In the genomic region with DNA sequence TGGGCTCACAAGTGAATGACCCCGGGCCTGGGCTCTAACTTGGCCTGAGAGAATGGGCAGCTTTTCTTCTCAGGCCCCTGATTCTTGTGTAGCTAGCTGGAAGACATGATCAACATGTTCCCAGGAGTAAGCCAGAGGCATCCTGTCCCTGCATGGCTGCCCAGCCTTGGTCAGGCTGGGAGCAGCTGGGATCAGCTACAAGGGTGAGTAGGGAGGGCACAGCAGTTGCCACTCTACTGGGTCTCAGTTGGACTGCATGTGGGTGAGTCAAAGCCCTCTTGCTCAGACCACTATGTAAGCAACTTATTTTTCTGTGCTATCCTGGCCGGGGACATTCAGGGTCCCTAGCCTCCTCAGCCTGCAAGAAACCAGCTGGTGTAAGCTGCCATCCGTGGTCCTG, we compare ENCODE assay signal across 17 mouse cellular contexts.
DNase-seq lines count a peak whose midpoint lies in the region; ATAC-seq and TF ChIP-seq lines count a peak whose summit lies in the region.
"Had no signal": no experiment of that assay in that cellular context is flagged by ENCODE, and none has a peak within 500 bp of the region (broad histone marks: within the 10 kb centered on the region; RNA-seq: fewer than 3 reads in every experiment).

No protein-coding gene starts in this region.

- no peak overlapping the region for H3K4me2 ChIP-seq in forebrain, embryonic 16.5 days (ENCODE audit: low read length)
- no peak overlapping the region for H3K4me2 ChIP-seq in kidney, embryonic 16.5 days (replicated peaks; ENCODE audit: low read depth, low read length)
- no peak overlapping the region for H3K4me2 ChIP-seq in limb, embryonic 14.5 days (replicated peaks; ENCODE audit: low read depth, low read length, severe bottlenecking)
- H3K4me2 ChIP-seq: forebrain, embryonic 12.5 days; lung, embryonic 14.5 days had no signal

- peaks cover 19% of the 10 kb centered on the region for H3K4me1 ChIP-seq in forebrain, embryonic 10.5 days
- H3K4me1 ChIP-seq in forebrain, embryonic 16.5 days (replicated peaks; ENCODE audit: control insufficient read depth, insufficient read depth, low read length) = no peaks in the 10 kb centered on the region
- H3K4me1 ChIP-seq in kidney, embryonic 16.5 days (ENCODE audit: insufficient read depth, low read length) = peaks cover 34% of the 10 kb centered on the region
- no peaks in the 10 kb centered on the region for H3K4me1 ChIP-seq in cortical plate, adult 2 months (ENCODE audit: control insufficient read depth, insufficient read depth, low read length)
- H3K4me1 ChIP-seq in limb, embryonic 14.5 days (ENCODE audit: control insufficient read depth, insufficient read depth, low read length) = peaks cover 24% of the 10 kb centered on the region

- H3K27ac ChIP-seq in forebrain, embryonic 10.5 days = peak overlapping the region; percentile 62; the same call in 1 of the 2 replicates
- no peak overlapping the region for H3K27ac ChIP-seq in forebrain, embryonic 16.5 days (ENCODE audit: low read length)
- peak overlapping the region; percentile 25 for H3K27ac ChIP-seq in kidney, embryonic 16.5 days (ENCODE audit: low read length)
- H3K27ac ChIP-seq in cortical plate, adult 2 months (ENCODE audit: insufficient read depth, low read length) = 0 out of 2 replicates have a peak overlapping the region, but pooled peaks have one; percentile 9
- H3K27ac ChIP-seq in limb, embryonic 14.5 days (replicated peaks; ENCODE audit: low read depth, low read length) = peak overlapping the region; percentile 77
- H3K27ac ChIP-seq: forebrain, embryonic 12.5 days had no signal

- no peak for ATAC-seq in forebrain, embryonic 16.5 days
- ATAC-seq in kidney, embryonic 16.5 days (ENCODE audit: low FRiP score, low TSS enrichment) = peak; percentile 68
- ATAC-seq in limb, embryonic 14.5 days (ENCODE audit: low FRiP score, low read depth) = no peak

- no peaks in the 10 kb centered on the region for H3K9me3 ChIP-seq in forebrain, embryonic 10.5 days
- H3K9me3 ChIP-seq in forebrain, embryonic 16.5 days (ENCODE audit: control insufficient read depth, low read length) = no peaks in the 10 kb centered on the region
- no peaks in the 10 kb centered on the region for H3K9me3 ChIP-seq in kidney, embryonic 16.5 days (ENCODE audit: low read length)
- H3K9me3 ChIP-seq in limb, embryonic 14.5 days (ENCODE audit: control insufficient read depth, low read length) = no peaks in the 10 kb centered on the region
- H3K9me3 ChIP-seq: forebrain, embryonic 12.5 days had no signal

- no peaks in the 10 kb centered on the region for H3K27me3 ChIP-seq in forebrain, embryonic 10.5 days (ENCODE audit: poor library complexity, severe bottlenecking)
- H3K27me3 ChIP-seq in forebrain, embryonic 16.5 days (replicated peaks; ENCODE audit: control insufficient read depth, insufficient read depth, low read length) = no peaks in the 10 kb centered on the region
- H3K27me3 ChIP-seq in kidney, embryonic 16.5 days (ENCODE audit: insufficient read depth, low read length) = no peaks in the 10 kb centered on the region
- no peaks in the 10 kb centered on the region for H3K27me3 ChIP-seq in limb, embryonic 14.5 days (ENCODE audit: control insufficient read depth, insufficient read depth, low read length)
- H3K27me3 ChIP-seq: forebrain, embryonic 12.5 days had no signal

- DNase-seq in forebrain, embryonic 10.5 days (ENCODE audit: extremely low spot score, low spot score) = no peak
- no peak for DNase-seq in kidney, adult 11 months
- DNase-seq in limb, embryonic 14.5 days (ENCODE audit: low spot score) = no peak
- no peak for DNase-seq in layer of hippocampus, postnatal 14 days (ENCODE audit: low spot score in 2 of 2)
- no peak for DNase-seq in thymus, postnatal 25 days
- DNase-seq: cerebellum, adult 9-10 months; embryo, embryonic 11 days; heart, postnatal 36 days; kidney, adult 9 months; liver; right cerebral cortex, postnatal 4 days; thymus, postnatal 14 days had no signal

- TF ChIP-seq POLR2A in cortical plate, adult 2 months (IDR thresholded peaks at IDR 0.05; ENCODE audit: extremely low read depth, insufficient read depth, low read length) = no peak
- no peak for TF ChIP-seq POLR2A in limb, embryonic 14.5 days (IDR thresholded peaks at IDR 0.05; ENCODE audit: borderline replicate concordance, extremely low read depth, insufficient read depth, insufficient read length)

- WGBS in forebrain, embryonic 10.5 days = 52% methylated on average over 3 of the region's 3 CpGs
- WGBS in forebrain, embryonic 16.5 days = 43% methylated on average over 3 of the region's 3 CpGs
- 40% methylated on average over 3 of the region's 3 CpGs for WGBS in kidney, embryonic 16.5 days
- WGBS in limb, embryonic 14.5 days = 42% methylated on average over 3 of the region's 3 CpGs

- TF ChIP-seq CTCF in cortical plate, adult 2 months (IDR thresholded peaks at IDR 0.05; ENCODE audit: extremely low read depth, insufficient read depth, low read length) = no peak

- no peak overlapping the region for H3K4me3 ChIP-seq in forebrain, embryonic 10.5 days
- H3K4me3 ChIP-seq in forebrain, embryonic 16.5 days (replicated peaks; ENCODE audit: low read length) = no peak overlapping the region
- H3K4me3 ChIP-seq in kidney, embryonic 16.5 days (ENCODE audit: low read length) = no peak overlapping the region
- H3K4me3 ChIP-seq in cortical plate, adult 2 months (ENCODE audit: insufficient read depth, low read length) = no peak overlapping the region
- H3K4me3 ChIP-seq in limb, embryonic 14.5 days (replicated peaks; ENCODE audit: low read length) = no peak overlapping the region
- H3K4me3 ChIP-seq: forebrain, embryonic 12.5 days had no signal

- peaks cover 34% of the 10 kb centered on the region for H3K36me3 ChIP-seq in forebrain, embryonic 10.5 days (replicated peaks)
- no peaks in the 10 kb centered on the region; the same call in 1 of the 2 replicates for H3K36me3 ChIP-seq in forebrain, embryonic 16.5 days (ENCODE audit: control insufficient read depth, insufficient read depth)
- H3K36me3 ChIP-seq in kidney, embryonic 16.5 days (ENCODE audit: insufficient read depth, low read length) = peaks cover 21% of the 10 kb centered on the region
- peaks cover 26% of the 10 kb centered on the region for H3K36me3 ChIP-seq in limb, embryonic 14.5 days (ENCODE audit: control insufficient read depth, insufficient read depth, low read length)

- no peak overlapping the region for H3K9ac ChIP-seq in forebrain, embryonic 16.5 days (replicated peaks; ENCODE audit: low read depth, low read length)
- H3K9ac ChIP-seq in kidney, embryonic 16.5 days (replicated peaks; ENCODE audit: low read length) = 0 out of 2 replicates have a peak overlapping the region, but pooled peaks have one; percentile 6
- H3K9ac ChIP-seq in limb, embryonic 14.5 days (ENCODE audit: low read depth, low read length, severe bottlenecking) = 0 out of 2 replicates have a peak overlapping the region, but pooled peaks have one; percentile 25
- H3K9ac ChIP-seq: forebrain, embryonic 12.5 days; lung, embryonic 14.5 days had no signal
